Mouse (Mus musculus) lung, embryonic 15.5 days (tissue): ENCODE results near the gene Gm49340. TPM values are rescaled to one million over a fixed set of nuclear protein-coding genes. Genes with fewer than 3 reads are reported as not detected.

Source experiments
- ATAC-seq: fragments of 200-750 bp; cut with Nextera tagmentation; 2 replicates; pipeline ENCODE4 v1.8.0; 2017; ENCODE audit warnings: moderate number of reproducible peaks, borderline replicate concordance; ENCODE audit not compliant: low FRiP score, low TSS enrichment; ENCODE audit errors: extremely low read depth
- H3K27ac ChIP-seq: fragments of 300-500 bp; sonication (generic); 2 replicates; pipeline ENCODE4 v1.5.1; 2015; ENCODE audit warnings: moderate library complexity, mild to moderate bottlenecking, inconsistent platforms
- H3K27me3 ChIP-seq: fragments of 300-500 bp; sonication (generic); 2 replicates; pipeline ENCODE4 v1.6.1; 2015; ENCODE audit warnings: inconsistent platforms
- H3K36me3 ChIP-seq: fragments of 300-500 bp; sonication (generic); 2 replicates; pipeline ENCODE4 v1.6.1; 2015; ENCODE audit warnings: inconsistent platforms
- H3K4me1 ChIP-seq: fragments of 300-500 bp; sonication (generic); 2 replicates; pipeline ENCODE4 v1.6.1; 2015; ENCODE audit warnings: inconsistent platforms
- H3K4me2 ChIP-seq: fragments of 300-500 bp; sonication (generic); 2 replicates; pipeline ENCODE4 v1.6.1; 2015; ENCODE audit warnings: inconsistent platforms, mild to moderate bottlenecking, moderate library complexity
- H3K4me3 ChIP-seq: fragments of 300-500 bp; sonication (generic); 2 replicates; pipeline ENCODE4 v1.5.1; 2015; ENCODE audit warnings: mild to moderate bottlenecking, inconsistent platforms
- H3K9ac ChIP-seq: fragments of 300-500 bp; sonication (generic); 2 replicates; pipeline ENCODE4 v1.6.1; 2015; ENCODE audit warnings: inconsistent platforms
- H3K9me3 ChIP-seq: fragments of 300-500 bp; sonication (generic); 2 replicates; pipeline ENCODE4 v1.6.1; 2016; ENCODE audit warnings: inconsistent platforms
- WGBS: fragments of 180-500 bp; shearing (Covaris S2); methylation state at CpG from one replicate; pipeline ENCODE4 v1.1.7; 2015; 5-methylcytosine and 5-hydroxymethylcytosine counted together
- polyA plus RNA-seq: library from polyadenylated mRNA; unstranded; fragments of >200 nt; fragmentation: Nextera tagmentation; extraction: Ambion mirVana; gene quantifications from 2 replicates; pipeline ENCODE4 v1.2.1, GENCODE M21; 2015

The Gm49340 gene
- polyA plus RNA-seq, 1 experiment from 2014 or later: 0.05 TPM

- ATAC-seq: no peak
- Histone ChIP-seq H3K36me3 (no peaks in the 10 kb centered on the region), H3K27ac (no peak overlapping the region), H3K9ac (no peak overlapping the region), H3K4me3 (no peak overlapping the region), H3K9me3 (no peaks in the 10 kb centered on the region), H3K27me3 (no peaks in the 10 kb centered on the region), H3K4me2 (0 out of 2 replicates have a peak overlapping the region, but pooled peaks have one; percentile 5), H3K4me1 (0 out of 2 replicates have a peak, but pooled peaks cover 8% of the 10 kb centered on the region)
- 31% methylated on average over 12 of the region's 12 CpGs for WGBS
These were observed 3.1 kb upstream of the Gm49340 start for GRCm38 (mm10) chr11:73326485-73326886.

- WGBS: 50% methylated on average over 4 of the region's 4 CpGs
- ATAC-seq: peak; percentile 87; the same call in 1 of the 2 replicates
- Histone ChIP-seq H3K4me2 (no peak overlapping the region), H3K9me3 (no peaks in the 10 kb centered on the region), H3K36me3 (no peaks in the 10 kb centered on the region), H3K27ac (no peak overlapping the region), H3K4me1 (0 out of 2 replicates have a peak, but pooled peaks cover 8% of the 10 kb centered on the region), H3K9ac (no peak overlapping the region), H3K27me3 (no peaks in the 10 kb centered on the region), H3K4me3 (no peak overlapping the region)
These were observed 2.2 kb upstream of the Gm49340 start for GRCm38 (mm10) chr11:73327361-73327760.

GRCm38 (mm10) chr11:73333357-73333756 lies 3.8 kb downstream of the Gm49340 start:
- no peak for ATAC-seq
- Histone ChIP-seq H3K9me3 (no peaks in the 10 kb centered on the region), H3K4me3 (no peak overlapping the region), H3K27me3 (no peaks in the 10 kb centered on the region), H3K27ac (no peak overlapping the region), H3K4me1 (no peaks in the 10 kb centered on the region), H3K9ac (no peak overlapping the region), H3K36me3 (no peaks in the 10 kb centered on the region), H3K4me2 (no peak overlapping the region)
- 70% methylated on average over 2 of the region's 2 CpGs for WGBS

- ATAC-seq: no peak
- Histone ChIP-seq H3K4me1 (no peaks in the 10 kb centered on the region), H3K27me3 (no peaks in the 10 kb centered on the region), H3K36me3 (no peaks in the 10 kb centered on the region), H3K9me3 (no peaks in the 10 kb centered on the region), H3K9ac (no peak overlapping the region), H3K27ac (no peak overlapping the region), H3K4me2 (no peak overlapping the region), H3K4me3 (no peak overlapping the region)
- 68% methylated on average over 4 of the region's 4 CpGs for WGBS
These were observed 7.4 kb downstream of the Gm49340 start for GRCm38 (mm10) chr11:73336919-73337318.

GRCm38 (mm10) chr11:73350483-73350882 lies 20.9 kb downstream of the Gm49340 start, which contains the start of gene Olfr20:
TSS of gene Olfr20 (plus strand) at chr11:73350783.
- Histone ChIP-seq H3K27ac (no peak within 1 kb of the TSS), H3K9me3 (no peaks in the 10 kb centered on the region), H3K4me1 (no peaks in the 10 kb centered on the region), H3K9ac (no peak within 1 kb of the TSS), H3K4me3 (no peak within 1 kb of the TSS), H3K4me2 (no peak within 1 kb of the TSS), H3K27me3 (no peaks in the 10 kb centered on the region), H3K36me3 (no peaks in the 10 kb centered on the region)
- 42% methylated on average over 3 of the region's 3 CpGs for WGBS
- ATAC-seq: no peak

GRCm38 (mm10) chr11:73370946-73371345 lies 41.4 kb downstream of the Gm49340 start, which contains the start of gene Olfr376:
TSS of gene Olfr376 (plus strand) at chr11:73371246.
- no peaks in the 10 kb centered on the region for H3K27me3 ChIP-seq
- H3K4me3 ChIP-seq: no peak within 1 kb of the TSS
- H3K4me2 ChIP-seq: no peak within 1 kb of the TSS
- no peak within 1 kb of the TSS for H3K27ac ChIP-seq
- H3K9ac ChIP-seq: no peak within 1 kb of the TSS
- H3K9me3 ChIP-seq: no peaks in the 10 kb centered on the region
- H3K4me1 ChIP-seq: no peaks in the 10 kb centered on the region
- WGBS: 89% methylated on average over 2 of the region's 2 CpGs
- no peaks in the 10 kb centered on the region for H3K36me3 ChIP-seq
- no peak for ATAC-seq

- Histone ChIP-seq H3K4me3 (no peak overlapping the region), H3K9me3 (no peaks in the 10 kb centered on the region), H3K4me1 (no peaks in the 10 kb centered on the region), H3K36me3 (no peaks in the 10 kb centered on the region), H3K4me2 (no peak overlapping the region), H3K9ac (no peak overlapping the region), H3K27ac (no peak overlapping the region), H3K27me3 (no peaks in the 10 kb centered on the region)
- 64% methylated on average over 4 of the region's 4 CpGs for WGBS
- no peak for ATAC-seq
These were observed 65.8 kb downstream of the Gm49340 start for GRCm38 (mm10) chr11:73395374-73395773.

GRCm38 (mm10) chr11:73399514-73399913 lies 70.0 kb downstream of the Gm49340 start, which contains the start of gene Olfr1:
TSS of gene Olfr1 (minus strand) at chr11:73399614.
- no peaks in the 10 kb centered on the region for H3K9me3 ChIP-seq
- no peaks in the 10 kb centered on the region for H3K36me3 ChIP-seq
- no peak within 1 kb of the TSS for H3K4me3 ChIP-seq
- H3K4me1 ChIP-seq: no peaks in the 10 kb centered on the region
- no peak within 1 kb of the TSS for H3K27ac ChIP-seq
- no peak for ATAC-seq
- no peak within 1 kb of the TSS for H3K4me2 ChIP-seq
- no peak within 1 kb of the TSS for H3K9ac ChIP-seq
- H3K27me3 ChIP-seq: no peaks in the 10 kb centered on the region

Other genes with a start within 250 kb of the Gm49340 start
- gene Itgae, start 239.2 kb upstream of the Gm49340 start, polyA plus RNA-seq: 0.44 and 1.2 TPM in 2 replicates
- gene Haspin, start 191.4 kb upstream of the Gm49340 start, polyA plus RNA-seq: 20.7 and 21.0 TPM in 2 replicates
- 0.21 and 0.25 TPM in 2 replicates for gene P2rx5, start 169.3 kb upstream of the Gm49340 start, polyA plus RNA-seq
- 119 and 126 TPM in 2 replicates for gene Emc6, start 152.7 kb upstream of the Gm49340 start, polyA plus RNA-seq
- gene Tax1bp3, start 152.7 kb upstream of the Gm49340 start, polyA plus RNA-seq: 270 and 276 TPM in 2 replicates
- 12.8 and 13.5 TPM in 2 replicates for gene Ctns, start 130.7 kb upstream of the Gm49340 start, polyA plus RNA-seq
- 1.6 TPM in 2 replicates for gene Shpk, start 130.3 kb upstream of the Gm49340 start, polyA plus RNA-seq
- gene Trpv1, start 95.4 kb upstream of the Gm49340 start, polyA plus RNA-seq: 0.09 TPM in 1 of 2 replicates, not detected in the other
- gene Trpv3, start 62.4 kb upstream of the Gm49340 start, polyA plus RNA-seq: 0.03 and 0.10 TPM in 2 replicates
- gene Aspa, start 145 bp upstream of the Gm49340 start, polyA plus RNA-seq: 1.3 and 1.4 TPM in 2 replicates
- gene Spata22, start within 50 bp of the Gm49340 start, polyA plus RNA-seq: not detected in 2 replicates
- not detected in 2 replicates for gene Olfr20, start 21.0 kb downstream of the Gm49340 start, polyA plus RNA-seq
- gene Olfr376, start 41.5 kb downstream of the Gm49340 start, polyA plus RNA-seq: not detected in 2 replicates
- gene Olfr1, start 69.9 kb downstream of the Gm49340 start, polyA plus RNA-seq: not detected in 2 replicates
- gene Olfr378, start 98.7 kb downstream of the Gm49340 start, polyA plus RNA-seq: not detected in 2 replicates
- gene Olfr380, start 127.8 kb downstream of the Gm49340 start, polyA plus RNA-seq: not detected in 2 replicates
- not detected in 2 replicates for gene Olfr381, start 161.9 kb downstream of the Gm49340 start, polyA plus RNA-seq
- not detected in 2 replicates for gene Olfr382, start 187.5 kb downstream of the Gm49340 start, polyA plus RNA-seq